Mouse (Mus musculus) liver, postnatal 0 days (tissue): ENCODE data around the gene Pex16.

Source experiments
- CTCF ChIP-seq: sonication (generic); IDR thresholded peaks from 2 replicates; pipeline ENCODE4 v1.5.1; 2016; ENCODE audit warnings: antibody characterized with exemption, low read depth
- EP300 ChIP-seq: IDR thresholded peaks from 2 replicates; pipeline ENCODE4 v1.6.1; 2016; ENCODE audit warnings: antibody characterized with exemption, low read depth, mild to moderate bottlenecking

- no peak for TF ChIP-seq CTCF
- TF ChIP-seq EP300: no peak
Observed at GRCm38 (mm10) chr2:92426426-92426825, 52.0 kb downstream of the Pex16 start.
